9 mouse cellular contexts compared by ENCODE assay signal in the genomic region with DNA sequence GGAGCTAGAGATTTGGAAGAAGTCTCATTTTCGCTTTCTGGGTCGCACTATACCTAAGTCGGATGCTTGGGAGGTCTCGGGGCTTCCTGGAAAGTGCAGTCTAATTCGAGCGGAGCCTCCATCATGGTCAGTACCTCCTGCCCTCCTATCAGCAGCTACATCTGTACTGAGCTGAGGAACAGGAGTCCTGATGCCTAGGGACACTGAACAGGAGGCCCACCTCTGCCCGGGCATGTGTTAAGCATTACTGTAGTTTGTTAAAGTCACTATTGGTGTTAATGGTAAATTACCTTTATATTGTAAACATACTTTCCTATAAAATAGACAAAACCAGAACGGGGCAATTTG. TPM values are rescaled to one million over a fixed set of nuclear protein-coding genes. Genes with fewer than 3 reads are reported as not detected.
DNase-seq lines count a peak whose midpoint lies in the region; ATAC-seq lines count a peak whose summit lies in the region.
"Had no signal": no experiment of that assay in that cellular context is flagged by ENCODE, and none has a peak within 500 bp of the region (broad histone marks: within the 10 kb centered on the region; RNA-seq: fewer than 3 reads in every experiment).

No protein-coding gene starts in this region.

- no peaks in the 10 kb centered on the region for H3K9me3 ChIP-seq in kidney, embryonic 15.5 days (replicated peaks)
- H3K9me3 ChIP-seq in hindbrain, embryonic 13.5 days, result no peaks in the 10 kb centered on the region
- H3K9me3 ChIP-seq in midbrain, embryonic 12.5 days, result no peaks in the 10 kb centered on the region

- peak overlapping the region; percentile 70 for H3K4me2 ChIP-seq in kidney, embryonic 15.5 days
- peak overlapping the region; percentile 83 for H3K4me2 ChIP-seq in hindbrain, embryonic 13.5 days
- H3K4me2 ChIP-seq in midbrain, embryonic 12.5 days (replicated peaks), result peak overlapping the region; percentile 72

- WGBS in kidney, embryonic 15.5 days, result 2% methylated on average over 8 of the region's 8 CpGs
- WGBS in hindbrain, embryonic 13.5 days, result 2% methylated on average over 8 of the region's 8 CpGs
- WGBS in midbrain, embryonic 12.5 days, result under 1% methylated on average over 8 of the region's 8 CpGs

- no peak for DNase-seq in kidney, postnatal 14 days
- no peak for DNase-seq in adrenal gland, postnatal 36 days
- DNase-seq in embryo, embryonic 10 days (ENCODE audit: low spot score), result no peak
- DNase-seq in adrenal gland, postnatal 4 days (ENCODE audit: low spot score in 2 of 2), result no peak

- peak overlapping the region; percentile 79 for H3K9ac ChIP-seq in kidney, embryonic 15.5 days
- peak overlapping the region; percentile 97 for H3K9ac ChIP-seq in hindbrain, embryonic 13.5 days
- H3K9ac ChIP-seq in midbrain, embryonic 12.5 days (replicated peaks), result peak overlapping the region; percentile 87

- H3K27me3 ChIP-seq in kidney, embryonic 15.5 days, result no peaks in the 10 kb centered on the region
- H3K27me3 ChIP-seq in hindbrain, embryonic 13.5 days, result no peaks in the 10 kb centered on the region
- H3K27me3 ChIP-seq in midbrain, embryonic 12.5 days, result no peaks in the 10 kb centered on the region

- peak overlapping the region; percentile 95 for H3K27ac ChIP-seq in kidney, embryonic 15.5 days
- H3K27ac ChIP-seq in brown adipose tissue, adult 24 weeks (replicated peaks; ENCODE audit: low read depth, low read length), result peak overlapping the region; percentile 69
- peak overlapping the region; percentile 95 for H3K27ac ChIP-seq in hindbrain, embryonic 13.5 days
- peak overlapping the region; percentile 94 for H3K27ac ChIP-seq in midbrain, embryonic 12.5 days (replicated peaks)

- H3K36me3 ChIP-seq in kidney, embryonic 15.5 days, result peaks cover 23% of the 10 kb centered on the region
- peaks cover 18% of the 10 kb centered on the region for H3K36me3 ChIP-seq in hindbrain, embryonic 13.5 days
- peaks cover 21% of the 10 kb centered on the region for H3K36me3 ChIP-seq in midbrain, embryonic 12.5 days

- peaks cover 16% of the 10 kb centered on the region for H3K4me1 ChIP-seq in kidney, embryonic 15.5 days
- no peaks in the 10 kb centered on the region for H3K4me1 ChIP-seq in brown adipose tissue, adult 24 weeks (ENCODE audit: control insufficient read depth, insufficient read depth, insufficient read length, low read length)
- peaks cover 18% of the 10 kb centered on the region for H3K4me1 ChIP-seq in hindbrain, embryonic 13.5 days (replicated peaks)
- peaks cover 16% of the 10 kb centered on the region for H3K4me1 ChIP-seq in midbrain, embryonic 12.5 days

- peak overlapping the region; percentile 65 for H3K4me3 ChIP-seq in kidney, embryonic 15.5 days (replicated peaks)
- H3K4me3 ChIP-seq in brown adipose tissue, adult 24 weeks (ENCODE audit: insufficient read depth, low read depth, low read length), result peak overlapping the region; percentile 94
- peak overlapping the region; percentile 76 for H3K4me3 ChIP-seq in hindbrain, embryonic 13.5 days
- peak overlapping the region; percentile 83 for H3K4me3 ChIP-seq in midbrain, embryonic 12.5 days

- peak; percentile 84 for ATAC-seq in kidney, embryonic 15.5 days (replicated peaks; ENCODE audit: low FRiP score)
- ATAC-seq in hindbrain, embryonic 13.5 days (ENCODE audit: low FRiP score), result peak; percentile 87
- peak; percentile 86 for ATAC-seq in midbrain, embryonic 12.5 days (ENCODE audit: low FRiP score, low read depth)

RNA-seq across cellular contexts. Expression of gene Zfp213, which starts 0.3 kb away (rescaled TPM):
- 20.9 and 22.8 TPM in 2 replicates for polyA plus RNA-seq in kidney, embryonic 15.5 days (2015; fragmentation: Nextera tagmentation; extraction: Ambion mirVana)
- 3.4 and 4.6 TPM in 2 replicates for polyA plus RNA-seq in brown adipose tissue, adult 24 weeks (2012; ENCODE audit: insufficient read depth, insufficient read length, missing spikeins)
- 17.7 and 18.2 TPM in 2 replicates for polyA plus RNA-seq in hindbrain, embryonic 13.5 days (2015; fragmentation: Nextera tagmentation; extraction: Ambion mirVana)
- 21.8 and 22.4 TPM in 2 replicates for polyA plus RNA-seq in midbrain, embryonic 12.5 days (2016; fragmentation: Nextera tagmentation; extraction: Ambion mirVana)
- 10 to 100 TPM; 10.3 to 12.1 TPM for total RNA-seq in adrenal gland, postnatal 36 days (2021)
- 10 to 100 TPM in 1 of 2 experiments, 1 to 10 TPM in 1; 8.5 to 11.5 TPM for total RNA-seq in adrenal gland, postnatal 4 days (2021)

RNA-seq across cellular contexts. Expression of gene Zfp13, which starts 34.9 kb away (rescaled TPM):
- polyA plus RNA-seq in kidney, embryonic 15.5 days (2015; fragmentation: Nextera tagmentation; extraction: Ambion mirVana), result 16.3 and 16.5 TPM in 2 replicates
- polyA plus RNA-seq in brown adipose tissue, adult 24 weeks (2012; ENCODE audit: insufficient read depth, insufficient read length, missing spikeins), result 1.8 and 3.7 TPM in 2 replicates
- 28.2 and 28.3 TPM in 2 replicates for polyA plus RNA-seq in hindbrain, embryonic 13.5 days (2015; fragmentation: Nextera tagmentation; extraction: Ambion mirVana)
- 24.1 and 25.9 TPM in 2 replicates for polyA plus RNA-seq in midbrain, embryonic 12.5 days (2016; fragmentation: Nextera tagmentation; extraction: Ambion mirVana)
- 10 to 100 TPM in 1 of 2 experiments, 1 to 10 TPM in 1; 7.0 to 11.4 TPM for total RNA-seq in adrenal gland, postnatal 36 days (2021)
- total RNA-seq in adrenal gland, postnatal 4 days (2021), result 10 to 100 TPM; 27.5 to 29.7 TPM

RNA-seq across cellular contexts. Expression of gene Zscan10, which starts 36.3 kb away (rescaled TPM):
- not detected in 2 replicates for polyA plus RNA-seq in kidney, embryonic 15.5 days (2015; fragmentation: Nextera tagmentation; extraction: Ambion mirVana)
- not detected in 2 replicates for polyA plus RNA-seq in brown adipose tissue, adult 24 weeks (2012; ENCODE audit: insufficient read depth, insufficient read length, missing spikeins)
- polyA plus RNA-seq in hindbrain, embryonic 13.5 days (2015; fragmentation: Nextera tagmentation; extraction: Ambion mirVana), result 0.13 and 0.22 TPM in 2 replicates
- 0.16 TPM in 1 of 2 replicates, not detected in the other for polyA plus RNA-seq in midbrain, embryonic 12.5 days (2016; fragmentation: Nextera tagmentation; extraction: Ambion mirVana)
- total RNA-seq in adrenal gland, postnatal 36 days (2021), result not detected
- total RNA-seq in adrenal gland, postnatal 4 days (2021), result not detected
- polyA plus RNA-seq: large intestine, adult 2 months had no signal
